Mouse (Mus musculus) forelimb bud, embryonic 11.5 days (tissue): ENCODE measurements at regions not wholly inside any gene's neighbourhood (a gene's known extent, or its start where the extent isn't known, plus 50 kb on each side); places are given as distances from the start of the nearest gene placed in this dataset.
A peak's percentile ranks its signal among the peaks of the same experiment; 100 is the strongest.
"Not testable (repeated sequence)": the region's sequence is repeated elsewhere in the genome, so short reads cannot be mapped to it uniquely, and the experiment has no call there.

Source experiments
- DNase-seq: peaks from one replicate; pipeline ENCODE4 v3.0.0-alpha.2; 2012; ENCODE audit warnings: low read depth, low spot score

DNA sequence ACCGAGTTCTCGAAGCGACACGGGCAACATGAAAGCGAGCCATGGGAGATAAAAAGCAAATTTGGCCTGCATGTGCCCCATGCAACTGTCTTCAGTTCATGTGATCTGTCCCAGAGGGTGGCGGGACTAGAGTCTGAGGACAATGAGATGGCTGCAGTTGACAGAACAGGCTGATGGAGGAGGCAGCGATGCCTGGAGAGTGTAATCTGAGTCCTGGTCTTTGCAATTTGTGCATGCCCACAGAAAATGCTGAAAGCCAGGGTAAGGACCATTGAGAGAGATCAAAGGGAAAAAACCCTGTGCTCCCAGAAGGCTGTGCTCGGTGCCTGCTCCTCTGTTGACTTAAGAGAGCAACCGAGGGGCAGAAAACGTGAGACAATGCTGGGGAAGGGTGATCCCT is 624.8 kb upstream of the BB014433 start:
- DNase-seq, result no peak

DNA sequence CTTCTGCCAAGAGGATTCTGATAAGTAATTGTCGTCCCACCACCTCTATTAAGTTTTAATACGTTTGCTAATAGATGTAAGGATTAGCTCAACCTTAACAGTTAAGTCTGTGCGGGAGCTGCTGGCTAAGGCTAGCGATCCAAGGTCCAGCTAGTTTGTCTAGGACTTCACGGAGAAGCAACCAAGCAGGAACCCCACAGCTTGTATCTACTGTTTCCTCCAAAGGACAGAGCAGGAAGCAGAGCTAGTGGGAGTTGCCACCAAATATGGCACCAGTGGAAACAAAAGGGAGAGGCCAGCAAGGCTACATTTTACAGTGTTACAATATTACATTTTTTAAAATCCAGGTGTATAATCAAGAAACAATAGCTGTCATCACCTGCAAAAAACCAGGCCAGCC is 624.4 kb upstream of the BB014433 start:
- no peak for DNase-seq

DNA sequence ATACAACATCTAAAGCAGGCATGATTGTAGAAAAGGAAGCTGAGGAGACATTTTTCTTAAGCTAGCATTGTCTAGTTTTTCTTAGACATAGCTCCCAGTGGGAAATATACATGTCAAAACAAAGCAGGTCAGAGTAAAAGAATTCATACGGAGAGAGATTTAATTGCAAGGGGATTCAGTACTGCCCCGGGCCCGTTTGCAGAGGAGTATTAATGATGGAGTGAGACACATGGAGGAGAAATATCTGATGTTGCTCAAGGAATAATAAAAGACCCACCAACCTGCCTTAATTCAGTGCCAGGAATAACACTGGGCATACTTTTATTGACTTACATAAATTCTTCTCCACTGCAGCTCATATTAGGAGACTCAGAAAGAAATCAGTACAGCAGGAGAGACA is 623.6 kb upstream of the BB014433 start:
- no peak for DNase-seq

DNA sequence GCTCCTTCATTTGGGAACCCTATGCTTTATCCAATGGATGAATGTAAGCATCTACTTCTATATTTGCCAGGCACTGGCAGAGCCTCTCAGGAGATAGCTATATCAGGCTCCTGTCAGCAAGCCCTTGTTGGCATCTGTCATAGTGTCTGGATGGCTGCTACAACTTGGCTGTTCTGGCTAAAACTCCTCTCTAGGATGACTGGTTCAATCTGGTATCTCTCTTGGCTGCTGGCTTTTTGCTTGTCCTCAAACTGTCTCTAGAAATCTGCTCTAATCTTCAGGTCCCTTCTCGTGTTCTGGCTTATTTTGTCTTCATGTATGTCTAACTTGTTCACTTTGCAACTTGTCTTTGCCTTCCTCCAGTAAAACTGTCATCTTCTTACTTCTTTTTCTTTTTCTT is 614.7 kb upstream of the BB014433 start:
- DNase-seq, result no peak

DNA sequence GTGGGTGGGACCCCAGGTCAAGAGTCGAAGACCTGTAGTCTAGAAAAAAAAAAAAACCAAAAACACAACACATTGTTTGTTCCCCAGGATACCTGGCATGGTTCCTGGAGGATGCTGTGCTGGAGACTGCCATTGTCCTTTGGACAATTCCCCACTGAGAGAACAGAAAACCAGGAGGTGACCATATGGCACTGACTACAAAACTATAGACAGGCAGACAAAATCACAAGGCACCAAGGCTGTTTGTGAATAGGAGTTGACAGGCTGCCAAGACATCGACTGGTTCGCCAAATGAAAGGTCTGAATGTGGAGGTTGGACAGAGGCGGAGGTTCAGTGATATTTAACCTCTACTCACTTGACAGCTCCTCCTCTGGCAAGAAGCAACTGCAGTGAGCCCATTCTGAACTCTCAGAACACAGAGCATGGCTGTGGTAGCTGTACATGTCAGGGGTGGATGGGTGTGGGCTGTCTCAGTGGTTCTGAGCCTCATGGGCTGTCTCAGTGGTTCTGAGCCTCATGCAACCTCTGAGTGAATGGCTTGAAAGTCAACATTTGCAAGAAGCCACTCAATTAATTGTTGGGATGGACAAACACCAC is 589.0 kb upstream of the BB014433 start:
- DNase-seq, result no peak

- DNase-seq, result no peak
Observed at GRCm38 (mm10) chr8:15628584-15628983, 582.7 kb upstream of the BB014433 start.

- not testable (repeated sequence) for DNase-seq
Observed at GRCm38 (mm10) chr8:15623602-15624392, 577.9 kb upstream of the BB014433 start.

DNA sequence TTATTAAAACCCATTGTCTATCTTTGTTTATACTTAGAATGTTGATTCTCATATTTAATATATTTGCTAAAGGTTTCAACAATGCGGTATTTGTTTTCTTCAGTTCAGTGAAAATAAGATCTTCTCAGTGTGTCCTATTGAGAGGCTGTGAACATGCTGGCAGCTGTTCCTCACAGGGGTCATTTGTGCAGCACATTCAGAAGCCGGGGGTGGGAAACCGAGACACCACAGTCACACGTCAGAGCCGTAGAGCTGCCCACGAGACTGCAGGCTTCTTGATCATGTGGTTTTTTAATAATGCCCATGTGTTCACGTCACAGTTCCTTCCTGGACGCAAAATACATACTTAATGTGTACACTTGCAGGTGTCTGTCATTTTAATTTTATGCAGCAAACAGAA is 564.3 kb upstream of the BB014433 start:
- DNase-seq, result peak; percentile 2

- DNase-seq, result no peak
Observed at GRCm38 (mm10) chr8:15607598-15608215, 561.8 kb upstream of the BB014433 start.

- DNase-seq, result no peak
Observed at GRCm38 (mm10) chr8:15601531-15601930, 555.7 kb upstream of the BB014433 start.

- DNase-seq, result no peak
Observed at GRCm38 (mm10) chr8:15593106-15593505, 547.2 kb upstream of the BB014433 start.

DNA sequence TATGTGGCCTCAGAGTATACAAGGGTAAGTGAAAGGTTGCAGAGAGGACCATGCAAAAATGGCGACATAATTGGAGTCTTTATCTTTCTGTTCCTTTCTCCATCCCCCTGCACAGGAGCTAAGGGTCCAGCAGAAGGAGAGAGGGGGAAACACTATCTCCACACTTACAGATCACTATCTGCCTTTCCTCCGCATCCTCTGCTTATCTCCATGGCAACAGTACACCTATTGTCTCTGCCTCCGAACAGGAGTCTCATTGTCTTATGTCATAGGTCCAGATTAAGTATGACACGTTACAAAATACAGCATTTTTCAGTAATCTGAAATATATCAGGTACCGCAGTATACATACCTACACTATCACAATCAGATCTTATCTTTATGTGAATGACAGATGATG is 537.9 kb upstream of the BB014433 start:
- DNase-seq, result no peak

GRCm38 (mm10) chr8:15570091-15570490 is 524.2 kb upstream of the BB014433 start:
- no peak for DNase-seq

- DNase-seq, result no peak
Observed at GRCm38 (mm10) chr8:15567742-15568141, 521.9 kb upstream of the BB014433 start.

GRCm38 (mm10) chr8:15562310-15563296 is 516.7 kb upstream of the BB014433 start:
- no peak for DNase-seq

GRCm38 (mm10) chr8:15532027-15532426 is 486.1 kb upstream of the BB014433 start:
- DNase-seq, result no peak

DNA sequence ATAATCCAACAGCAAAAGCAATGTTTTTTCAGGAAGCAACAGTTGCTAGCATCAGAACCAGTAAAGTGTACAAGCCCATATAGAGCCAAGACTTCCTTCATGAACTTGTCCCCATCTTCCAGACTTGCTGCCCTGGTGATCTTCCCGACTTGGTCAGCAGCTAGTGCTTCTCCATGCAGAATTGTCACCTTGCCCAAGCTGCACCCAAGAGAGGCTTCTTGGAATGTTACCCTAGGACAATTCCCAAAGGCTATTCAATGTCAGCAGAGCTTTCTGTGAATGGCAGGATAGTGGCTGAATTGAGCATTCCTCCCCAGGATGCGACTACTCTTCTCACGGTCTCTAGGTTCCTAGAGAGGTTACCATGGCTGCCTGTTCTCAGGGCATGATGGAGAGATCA is 479.6 kb upstream of the BB014433 start:
- no peak for DNase-seq

DNA sequence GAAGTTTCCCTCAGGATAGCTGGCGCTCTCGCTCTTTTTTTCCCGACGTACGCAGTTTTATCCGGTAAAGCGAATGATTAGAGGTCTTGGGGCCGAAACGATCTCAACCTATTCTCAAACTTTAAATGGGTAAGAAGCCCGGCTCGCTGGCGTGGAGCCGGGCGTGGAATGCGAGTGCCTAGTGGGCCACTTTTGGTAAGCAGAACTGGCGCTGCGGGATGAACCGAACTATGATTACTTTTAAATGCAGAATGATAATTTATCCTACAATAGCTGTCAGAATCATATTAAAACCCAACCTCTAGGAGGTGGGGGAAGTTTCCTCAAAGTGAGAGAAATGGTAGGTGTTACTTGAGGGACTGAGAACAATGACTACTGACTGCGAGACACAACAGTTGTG is 474.0 kb upstream of the BB014433 start:
- not testable (repeated sequence) for DNase-seq

- DNase-seq, result no peak
Observed at GRCm38 (mm10) chr8:15500973-15501372, 455.1 kb upstream of the BB014433 start.

DNA sequence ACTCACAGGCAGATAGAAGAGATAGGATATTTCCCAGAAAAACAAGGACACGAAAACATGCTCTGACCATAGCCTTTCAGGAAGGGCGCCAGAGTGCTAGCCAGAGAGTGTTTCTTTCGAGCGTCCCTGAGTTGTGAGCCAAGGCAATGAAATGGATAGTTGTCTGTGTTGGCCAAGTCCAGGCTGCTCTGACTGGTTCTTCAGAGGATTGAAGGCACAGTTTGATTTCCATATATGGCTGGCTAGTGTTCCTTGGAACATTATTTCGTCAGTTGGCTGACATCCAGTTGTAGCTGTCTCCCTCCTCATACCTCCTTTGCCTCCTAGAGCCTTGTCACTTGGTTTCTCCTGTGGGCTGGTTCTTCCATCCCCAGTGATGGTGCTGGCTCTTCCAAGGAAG is 451.7 kb upstream of the BB014433 start:
- no peak for DNase-seq

GRCm38 (mm10) chr8:15496248-15496647 is 450.4 kb upstream of the BB014433 start:
- no peak for DNase-seq

DNA sequence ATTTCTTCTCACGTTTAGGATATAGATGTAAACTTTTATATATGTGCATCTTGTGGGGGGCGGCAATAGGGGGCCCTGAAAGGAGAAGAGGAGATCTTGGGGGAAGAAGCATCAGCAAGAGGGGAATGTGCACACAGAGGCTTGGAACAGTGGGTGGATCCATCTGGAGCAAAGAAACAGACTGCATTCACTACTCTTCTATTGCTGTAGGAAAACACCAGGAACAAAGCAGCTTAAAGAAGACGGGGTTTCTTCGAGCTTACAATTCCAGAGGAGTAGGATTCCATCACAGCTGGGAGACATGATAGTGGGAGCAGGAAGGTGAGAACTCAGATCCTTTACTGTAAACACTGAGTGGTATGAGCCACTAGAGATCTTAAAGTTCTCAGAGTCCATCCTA is 444.9 kb upstream of the BB014433 start:
- DNase-seq, result no peak
